Mouse (Mus musculus) kidney, postnatal 0 days (tissue): ENCODE data around the gene Ugt1a10. TPM values are rescaled to one million over a fixed set of nuclear protein-coding genes. Genes with fewer than 3 reads are reported as not detected.

Source experiments
- ATAC-seq: fragments of 200-750 bp; cut with Nextera tagmentation; replicated peaks from 2 replicates; pipeline ENCODE4 v1.8.0; 2017; ENCODE audit warnings: low read depth, moderate number of reproducible peaks, moderate TSS enrichment, moderate library complexity; ENCODE audit not compliant: low FRiP score
- DNase-seq: peaks from one replicate; pipeline ENCODE4 v3.0.0-alpha.2; 2016; ENCODE audit warnings: low spot score
- H3K27ac ChIP-seq: fragments of 300-500 bp; sonication (generic); 2 replicates; pipeline ENCODE4 v1.5.1; 2014; ENCODE audit warnings: mild to moderate bottlenecking
- H3K27me3 ChIP-seq: fragments of 300-500 bp; sonication (generic); 2 replicates; pipeline ENCODE4 v1.6.1; 2014; ENCODE audit warnings: low read length, mixed read lengths; ENCODE audit not compliant: insufficient read depth
- H3K36me3 ChIP-seq: fragments of 300-500 bp; sonication (generic); 2 replicates; pipeline ENCODE4 v1.6.1; 2014; ENCODE audit warnings: low read length, mixed read lengths; ENCODE audit not compliant: insufficient read depth
- H3K4me1 ChIP-seq: fragments of 300-500 bp; sonication (generic); replicated peaks from 2 replicates; pipeline ENCODE4 v1.6.1; 2014; ENCODE audit warnings: antibody characterized with exemption, low read length, mixed read lengths; ENCODE audit not compliant: insufficient read depth
- H3K4me2 ChIP-seq: fragments of 300-500 bp; sonication (generic); 2 replicates; pipeline ENCODE4 v1.6.1; 2014; ENCODE audit warnings: mild to moderate bottlenecking, low read length, moderate library complexity, mixed read lengths
- H3K4me3 ChIP-seq: fragments of 300-500 bp; sonication (generic); replicated peaks from 2 replicates; pipeline ENCODE4 v1.5.1; 2014; ENCODE audit warnings: low read depth, low read length
- H3K9ac ChIP-seq: fragments of 300-500 bp; sonication (generic); 2 replicates; pipeline ENCODE4 v1.6.1; 2014; ENCODE audit warnings: low read depth, low read length
- H3K9me3 ChIP-seq: fragments of 300-500 bp; sonication (generic); replicated peaks from 2 replicates; pipeline ENCODE4 v1.6.1; 2016; ENCODE audit warnings: low read length, inconsistent platforms, mixed read lengths
- CTCF ChIP-seq: IDR thresholded peaks from 2 replicates; pipeline ENCODE4 v1.5.1; 2016; ENCODE audit warnings: antibody characterized with exemption, low read depth, mild to moderate bottlenecking, moderate library complexity
- WGBS: fragments of 180-500 bp; shearing (Covaris S2); extraction: QIAGEN DNeasy Blood & Tissue Kit; methylation state at CpG from one replicate; pipeline ENCODE4 v1.1.7; 2014; 5-methylcytosine and 5-hydroxymethylcytosine counted together
- polyA plus RNA-seq: library from polyadenylated mRNA; unstranded; fragments of >200 nt; fragmentation: Nextera tagmentation; extraction: Ambion mirVana; gene quantifications from 2 replicates; pipeline ENCODE4 v1.2.1, GENCODE M21; 2015

Gene Ugt1a10
- polyA plus RNA-seq, 1 experiment from 2014 or later, result 52.3 TPM

- no peak overlapping the region for H3K4me3 ChIP-seq
- ATAC-seq (no peak), DNase-seq (no peak)
- no peaks in the 10 kb centered on the region for H3K9me3 ChIP-seq
- TF ChIP-seq CTCF, result no peak
- no peak overlapping the region for H3K4me2 ChIP-seq
- H3K9ac ChIP-seq, result no peak overlapping the region
- no peaks in the 10 kb centered on the region for H3K27me3 ChIP-seq
- H3K36me3 ChIP-seq, result no peaks in the 10 kb centered on the region
- 51% methylated on average over 3 of the region's 3 CpGs for WGBS
- no peak overlapping the region for H3K27ac ChIP-seq
- no peaks in the 10 kb centered on the region for H3K4me1 ChIP-seq
These were observed 142.3 kb downstream of the Ugt1a10 start for GRCm38 (mm10) chr1:88197443-88197842.

GRCm38 (mm10) chr1:88199996-88200395 lies 144.8 kb downstream of the Ugt1a10 start:
- H3K36me3 ChIP-seq, result no peaks in the 10 kb centered on the region
- no peak overlapping the region for H3K9ac ChIP-seq
- DNase-seq (no peak), ATAC-seq (no peak; the same call in 1 of the 2 replicates)
- no peaks in the 10 kb centered on the region for H3K9me3 ChIP-seq
- no peak for TF ChIP-seq CTCF
- H3K4me2 ChIP-seq, result no peak overlapping the region
- WGBS, result 65% methylated on average over 2 of the region's 2 CpGs
- H3K27ac ChIP-seq, result no peak overlapping the region
- H3K27me3 ChIP-seq, result no peaks in the 10 kb centered on the region
- H3K4me3 ChIP-seq, result no peak overlapping the region
- H3K4me1 ChIP-seq, result no peaks in the 10 kb centered on the region; the same call in 1 of the 2 replicates

DNA sequence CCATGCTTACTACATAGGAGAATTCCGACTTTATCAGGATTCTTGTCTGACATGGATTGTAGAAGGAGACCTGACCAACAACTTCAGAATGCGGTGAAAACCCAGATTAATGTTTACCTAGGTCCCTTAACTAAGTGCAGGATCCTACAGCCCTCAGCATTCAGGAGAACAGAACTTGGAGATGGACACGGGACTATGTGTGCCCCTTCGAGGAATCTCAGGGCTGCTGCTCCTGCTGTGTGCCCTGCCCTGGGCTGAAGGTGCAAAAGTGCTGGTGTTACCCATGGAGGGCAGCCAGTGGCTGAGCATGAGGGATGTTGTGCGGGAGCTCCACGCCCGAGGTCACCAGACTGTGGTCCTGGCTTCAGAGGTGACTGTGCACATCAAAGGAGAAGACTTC lies 145.3 kb downstream of the Ugt1a10 start, which contains the start of gene Ugt1a2:
TSS of gene Ugt1a2 (plus strand) at position 146 of the 400 bp plus-strand sequence.
- Histone ChIP-seq H3K9ac (no peak within 1 kb of the TSS), H3K9me3 (no peaks in the 10 kb centered on the region), H3K27me3 (no peaks in the 10 kb centered on the region), H3K4me1 (peaks cover 4% of the 10 kb centered on the region; the same call in 1 of the 2 replicates), H3K4me3 (no peak within 1 kb of the TSS), H3K4me2 (0 out of 2 replicates have a peak within 1 kb of the TSS, but pooled peaks have one; percentile 5), H3K36me3 (no peaks in the 10 kb centered on the region), H3K27ac (peak within 1 kb of the TSS; percentile 52; the same call in 1 of the 2 replicates)
- 58% methylated on average over 7 of the region's 7 CpGs for WGBS
- ATAC-seq (no peak; the same call in 1 of the 2 replicates), DNase-seq (peak; percentile 37)
- TF ChIP-seq CTCF, result no peak

DNA sequence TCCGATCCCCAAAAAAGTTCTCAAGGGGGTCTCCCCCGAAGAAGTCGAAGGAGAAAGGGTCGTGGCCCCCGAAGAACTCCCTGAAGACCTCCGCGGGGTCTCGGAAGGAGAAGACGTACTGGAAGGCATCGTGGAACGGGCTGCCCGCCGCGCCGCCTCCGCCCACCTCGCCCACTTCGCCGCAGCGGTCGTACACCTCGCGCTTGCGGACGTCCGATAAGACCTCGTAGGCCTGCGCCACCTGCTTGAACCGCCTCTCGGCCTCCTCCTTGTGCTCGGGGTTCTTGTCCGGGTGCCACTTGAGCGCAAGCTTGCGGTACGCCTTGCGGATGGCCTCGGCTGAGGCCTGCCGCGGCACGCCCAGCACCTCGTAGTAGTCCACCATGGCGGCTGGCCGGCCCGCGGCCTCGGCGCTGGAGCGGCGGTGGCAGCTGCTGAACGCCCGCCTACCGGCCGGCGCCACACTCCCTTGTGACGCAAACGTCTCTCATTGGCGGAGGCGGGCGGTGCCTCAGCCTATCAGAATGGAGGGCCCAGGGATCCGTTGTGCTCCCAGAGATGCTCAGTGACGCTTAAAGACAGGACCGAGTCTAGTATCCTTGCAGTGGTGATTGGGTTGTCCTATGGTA lies 150.2 kb downstream of the Ugt1a10 start, which contains the start of gene Dnajb3:
TSS of gene Dnajb3 (minus strand) at position 489 of the 629 bp plus-strand sequence.
- H3K36me3 ChIP-seq, result no peaks in the 10 kb centered on the region
- DNase-seq (peak; percentile 78), ATAC-seq (peak; percentile 91)
- peak within 1 kb of the TSS; percentile 60 for H3K9ac ChIP-seq
- peaks cover 4% of the 10 kb centered on the region; the same call in 1 of the 2 replicates for H3K4me1 ChIP-seq
- H3K27ac ChIP-seq, result no peak within 1 kb of the TSS
- peak within 1 kb of the TSS; percentile 31 for H3K4me3 ChIP-seq
- TF ChIP-seq CTCF, result no peak
- 9% methylated on average over 62 of the region's 62 CpGs for WGBS
- no peaks in the 10 kb centered on the region for H3K9me3 ChIP-seq
- H3K27me3 ChIP-seq, result no peaks in the 10 kb centered on the region
- H3K4me2 ChIP-seq, result peak within 1 kb of the TSS; percentile 65

DNA sequence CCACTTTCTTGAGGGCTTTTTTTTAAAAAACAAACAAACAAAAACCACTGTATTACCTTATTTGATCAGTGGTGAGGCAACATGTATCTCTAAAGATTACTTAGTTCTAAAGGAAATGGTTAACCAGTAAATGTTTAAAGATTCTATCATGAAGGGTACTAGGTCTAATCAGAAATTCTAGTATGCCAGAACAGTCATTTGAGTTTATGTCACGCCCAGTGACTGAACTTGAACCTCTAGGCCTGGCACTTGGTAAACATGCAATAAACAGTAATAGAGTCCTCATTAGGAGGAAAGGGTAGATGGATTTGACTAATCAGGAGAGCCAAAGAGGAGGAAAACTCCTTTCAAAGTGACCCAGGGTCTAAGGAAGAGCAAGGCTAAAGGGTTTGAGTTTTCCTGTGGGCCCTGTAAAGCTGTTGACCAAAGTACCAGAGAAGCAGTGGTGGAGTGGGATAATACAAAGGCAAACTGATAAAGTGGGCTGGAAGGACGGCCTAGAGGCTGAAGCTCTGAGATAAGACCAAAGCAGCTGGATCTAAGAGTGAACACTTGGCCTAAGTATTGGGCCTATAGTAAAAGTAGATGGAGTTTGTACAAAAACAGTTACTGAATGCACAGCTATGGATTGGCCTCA lies 151.8 kb downstream of the Ugt1a10 start:
- ATAC-seq, result no peak
- H3K36me3 ChIP-seq, result no peaks in the 10 kb centered on the region
- TF ChIP-seq CTCF, result no peak
- peaks cover 4% of the 10 kb centered on the region; the same call in 1 of the 2 replicates for H3K4me1 ChIP-seq
- no peak for DNase-seq
- no peak overlapping the region for H3K4me3 ChIP-seq
- 86% methylated on average over 2 of the region's 2 CpGs for WGBS
- peaks cover 7% of the 10 kb centered on the region; the same call in 1 of the 2 replicates for H3K9me3 ChIP-seq
- H3K27ac ChIP-seq, result no peak overlapping the region
- no peaks in the 10 kb centered on the region for H3K27me3 ChIP-seq
- no peak overlapping the region for H3K4me2 ChIP-seq
- no peak overlapping the region for H3K9ac ChIP-seq

- no peak for TF ChIP-seq CTCF
These were observed 156.6 kb downstream of the Ugt1a10 start, which contains the start of gene Ugt1a1 for GRCm38 (mm10) chr1:88211812-88212211. Gene Ugt1a1 (plus strand): TSS chr1:88211959.

More at GRCm38 (mm10) chr1:88211812-88212211, 156.6 kb downstream of the Ugt1a10 start, which contains the start of gene Ugt1a1:
- Histone ChIP-seq H3K4me1 (no peaks in the 10 kb centered on the region), H3K9ac (no peak within 1 kb of the TSS), H3K4me2 (no peak within 1 kb of the TSS), H3K36me3 (no peaks in the 10 kb centered on the region), H3K27me3 (no peaks in the 10 kb centered on the region), H3K9me3 (peaks cover 47% of the 10 kb centered on the region), H3K4me3 (no peak within 1 kb of the TSS), H3K27ac (no peak within 1 kb of the TSS)
- 69% methylated on average over 8 of the region's 8 CpGs for WGBS
- ATAC-seq, result peak; percentile 6; the same call in 1 of the 2 replicates
- peak; percentile 41 for DNase-seq
